Mouse (Mus musculus): ENCODE measurements around the gene Mypop.

Mypop gene

GRCm38 (mm10) chr7:18989995-18990394, 1.1 kb upstream of the Mypop start:
- WGBS = 5% methylated on average over 5 of the region's 5 CpGs

GRCm38 (mm10) chr7:18991660-18992293, 732 bp downstream of the Mypop start:
- 1% methylated on average over 59 of the region's 59 CpGs for WGBS

- WGBS = 3% methylated on average over 31 of the region's 31 CpGs
Observed at GRCm38 (mm10) chr7:18992294-18992675, 1.2 kb downstream of the Mypop start.

GRCm38 (mm10) chr7:18993036-18993435, 2.0 kb downstream of the Mypop start:
- WGBS = 74% methylated on average over 5 of the region's 5 CpGs

GRCm38 (mm10) chr7:18998835-18999234, 7.8 kb downstream of the Mypop start:
- WGBS = 48% methylated on average over 9 of the region's 9 CpGs

GRCm38 (mm10) chr7:19000421-19000820, 9.4 kb downstream of the Mypop start:
- WGBS = 56% methylated on average over 10 of the region's 10 CpGs

GRCm38 (mm10) chr7:19001066-19001806, 10.2 kb downstream of the Mypop start:
- 53% methylated on average over 18 of the region's 18 CpGs for WGBS

GRCm38 (mm10) chr7:19001807-19002085, 10.7 kb downstream of the Mypop start:
- WGBS = 72% methylated on average over 3 of the region's 3 CpGs

GRCm38 (mm10) chr7:19002115-19002514, 11.1 kb downstream of the Mypop start:
- 15% methylated on average over 4 of the region's 4 CpGs for WGBS

GRCm38 (mm10) chr7:19002848-19003498, 11.9 kb downstream of the Mypop start:
- under 1% methylated on average over 17 of the region's 17 CpGs for WGBS

GRCm38 (mm10) chr7:19003902-19004630, 13.0 kb downstream of the Mypop start, which contains the start of gene Irf2bp1:
Gene Irf2bp1 (plus strand): TSS chr7:19004044.
- under 1% methylated on average over 90 of the region's 90 CpGs for WGBS

GRCm38 (mm10) chr7:19004631-19005079, 13.6 kb downstream of the Mypop start:
- WGBS = 5% methylated on average over 34 of the region's 34 CpGs

- 78% methylated on average over 34 of the region's 34 CpGs for WGBS
Observed at GRCm38 (mm10) chr7:19005417-19006121, 14.5 kb downstream of the Mypop start.

- 5% methylated on average over 12 of the region's 12 CpGs for WGBS
Observed at GRCm38 (mm10) chr7:19006476-19006875, 15.4 kb downstream of the Mypop start.

- WGBS = 82% methylated on average over 13 of the region's 13 CpGs
Observed at GRCm38 (mm10) chr7:19007026-19007977, 16.3 kb downstream of the Mypop start.

- WGBS = 82% methylated on average over 7 of the region's 7 CpGs
Observed at GRCm38 (mm10) chr7:19010581-19010980, 19.5 kb downstream of the Mypop start.

- WGBS = 8% methylated on average over 31 of the region's 31 CpGs
Observed at GRCm38 (mm10) chr7:19012025-19012621, 21.1 kb downstream of the Mypop start.

- 66% methylated on average over 2 of the region's 2 CpGs for WGBS
Observed at GRCm38 (mm10) chr7:19012882-19013281, 21.8 kb downstream of the Mypop start.

GRCm38 (mm10) chr7:19014452-19014851, 23.4 kb downstream of the Mypop start:
- 77% methylated on average over 15 of the region's 15 CpGs for WGBS

GRCm38 (mm10) chr7:19016042-19016441, 25.0 kb downstream of the Mypop start:
- WGBS = 87% methylated on average over 4 of the region's 4 CpGs

Measured in cerebral cortex, adult 2 months (tissue).